Mouse (Mus musculus) olfactory bulb, adult 2 months (tissue): ENCODE data around the gene Cnga3. TPM values are rescaled to one million over a fixed set of nuclear protein-coding genes. Genes with fewer than 3 reads are reported as not detected.

Experiments
- H3K27ac ChIP-seq: fragments of 200-500 bp; 2 replicates; pipeline ENCODE4 v1.5.1; 2012; ENCODE audit warnings: low read depth, low read length; ENCODE audit not compliant: insufficient read depth
- H3K4me1 ChIP-seq: fragments of 200-500 bp; 2 replicates; pipeline ENCODE4 v1.6.1; 2012; ENCODE audit warnings: low read length; ENCODE audit not compliant: control insufficient read depth, insufficient read depth
- H3K4me3 ChIP-seq: fragments of 200-500 bp; 2 replicates; pipeline ENCODE4 v1.5.1; 2012; ENCODE audit warnings: mild to moderate bottlenecking, low read depth, low read length, moderate library complexity; ENCODE audit not compliant: insufficient read depth
- CTCF ChIP-seq: fragments of 200-500 bp; IDR thresholded peaks from 2 replicates; pipeline ENCODE4 v1.5.1; 2012; ENCODE audit warnings: low read depth, mild to moderate bottlenecking, low read length, moderate library complexity; ENCODE audit not compliant: insufficient read depth
- POLR2A ChIP-seq: fragments of 200-500 bp; IDR thresholded peaks from 2 replicates; pipeline ENCODE4 v1.6.1; 2012; ENCODE audit warnings: mild to moderate bottlenecking, low read depth, low read length, moderate library complexity; ENCODE audit not compliant: insufficient read depth
- WGBS: fragments of 180-500 bp; shearing (Covaris S2); methylation state at CpG from one replicate; pipeline ENCODE4 v1.1.7; 2018; 5-methylcytosine and 5-hydroxymethylcytosine counted together
- polyA plus RNA-seq: library from polyadenylated mRNA; stranded (reverse); fragments of >200 nt; gene quantifications from 2 replicates; pipeline ENCODE4 v1.2.4, GENCODE M21; 2012; ENCODE audit warnings: low replicate concordance; ENCODE audit not compliant: missing spikeins, insufficient read depth, insufficient read length

Cnga3 gene
- polyA plus RNA-seq, 1 experiment: not detected

GRCm38 (mm10) chr1:37299540-37300491 lies 85.6 kb downstream of the Cnga3 start, which contains the start of gene Inpp4a:
Gene Inpp4a (plus strand): TSS chr1:37299865.
- WGBS: under 1% methylated on average over 77 of the region's 77 CpGs
- Histone ChIP-seq H3K4me1 (peaks cover 8% of the 10 kb centered on the region), H3K4me3 (peak within 1 kb of the TSS; percentile 63), H3K27ac (peak within 1 kb of the TSS; percentile 19)
- TF ChIP-seq CTCF (no peak), POLR2A (peak; percentile 74)

GRCm38 (mm10) chr1:37300650-37301049 lies 86.4 kb downstream of the Cnga3 start:
- H3K27ac ChIP-seq: peak overlapping the region; percentile 19; the same call in 1 of the 2 replicates
- no peak for TF ChIP-seq CTCF
- TF ChIP-seq POLR2A: no peak
- H3K4me1 ChIP-seq: peaks cover 13% of the 10 kb centered on the region
- H3K4me3 ChIP-seq: peak overlapping the region; percentile 63
- WGBS: 34% methylated on average over 5 of the region's 5 CpGs

GRCm38 (mm10) chr1:37302801-37303200 lies 88.6 kb downstream of the Cnga3 start:
- Histone ChIP-seq H3K4me3 (no peak overlapping the region), H3K27ac (no peak overlapping the region), H3K4me1 (peaks cover 24% of the 10 kb centered on the region)
- WGBS: 86% methylated on average over 3 of the region's 3 CpGs
- no peak for TF ChIP-seq CTCF
- no peak for TF ChIP-seq POLR2A

- Histone ChIP-seq H3K4me3 (no peak overlapping the region), H3K4me1 (peaks cover 32% of the 10 kb centered on the region), H3K27ac (no peak overlapping the region)
- TF ChIP-seq POLR2A: no peak
- TF ChIP-seq CTCF: no peak
- 35% methylated on average over 9 of the region's 9 CpGs for WGBS
These were observed 91.6 kb downstream of the Cnga3 start for GRCm38 (mm10) chr1:37305691-37306287.

GRCm38 (mm10) chr1:37307586-37307985 lies 93.4 kb downstream of the Cnga3 start:
- Histone ChIP-seq H3K4me1 (peaks cover 33% of the 10 kb centered on the region), H3K4me3 (no peak overlapping the region), H3K27ac (no peak overlapping the region)
- WGBS: 93% methylated on average over 2 of the region's 2 CpGs
- no peak for TF ChIP-seq POLR2A
- TF ChIP-seq CTCF: no peak

GRCm38 (mm10) chr1:37308021-37308742 lies 93.9 kb downstream of the Cnga3 start:
- TF ChIP-seq CTCF: no peak
- no peak for TF ChIP-seq POLR2A
- Histone ChIP-seq H3K27ac (no peak overlapping the region), H3K4me3 (no peak overlapping the region), H3K4me1 (peaks cover 37% of the 10 kb centered on the region)
- 64% methylated on average over 8 of the region's 8 CpGs for WGBS

- WGBS: 93% methylated on average over 3 of the region's 3 CpGs
These were observed 94.5 kb downstream of the Cnga3 start for GRCm38 (mm10) chr1:37308743-37309100.

GRCm38 (mm10) chr1:37309939-37310515 lies 95.8 kb downstream of the Cnga3 start:
- no peak overlapping the region for H3K4me3 ChIP-seq
- peaks cover 45% of the 10 kb centered on the region for H3K4me1 ChIP-seq
- WGBS: 97% methylated on average over 4 of the region's 4 CpGs
- TF ChIP-seq POLR2A: no peak
- TF ChIP-seq CTCF: no peak
- H3K27ac ChIP-seq: no peak overlapping the region

More at GRCm38 (mm10) chr1:37308743-37309100, 94.5 kb downstream of the Cnga3 start:
- no peak overlapping the region for H3K27ac ChIP-seq
- H3K4me1 ChIP-seq: peaks cover 38% of the 10 kb centered on the region
- no peak for TF ChIP-seq POLR2A
- TF ChIP-seq CTCF: no peak
- no peak overlapping the region for H3K4me3 ChIP-seq

Other genes with a start within 250 kb of the Cnga3 start
- gene Vwa3b, start 187.8 kb upstream of the Cnga3 start, polyA plus RNA-seq: not detected in 2 replicates
- gene Inpp4a, start 85.4 kb downstream of the Cnga3 start, polyA plus RNA-seq: 177 TPM in 1 of 2 replicates, not detected in the other
- not detected in 2 replicates for gene Coa5, start 215.7 kb downstream of the Cnga3 start, polyA plus RNA-seq
- gene Unc50, start 215.7 kb downstream of the Cnga3 start, polyA plus RNA-seq: not detected in 2 replicates